Mouse (Mus musculus): ENCODE data around the gene Rps2.

DNA sequence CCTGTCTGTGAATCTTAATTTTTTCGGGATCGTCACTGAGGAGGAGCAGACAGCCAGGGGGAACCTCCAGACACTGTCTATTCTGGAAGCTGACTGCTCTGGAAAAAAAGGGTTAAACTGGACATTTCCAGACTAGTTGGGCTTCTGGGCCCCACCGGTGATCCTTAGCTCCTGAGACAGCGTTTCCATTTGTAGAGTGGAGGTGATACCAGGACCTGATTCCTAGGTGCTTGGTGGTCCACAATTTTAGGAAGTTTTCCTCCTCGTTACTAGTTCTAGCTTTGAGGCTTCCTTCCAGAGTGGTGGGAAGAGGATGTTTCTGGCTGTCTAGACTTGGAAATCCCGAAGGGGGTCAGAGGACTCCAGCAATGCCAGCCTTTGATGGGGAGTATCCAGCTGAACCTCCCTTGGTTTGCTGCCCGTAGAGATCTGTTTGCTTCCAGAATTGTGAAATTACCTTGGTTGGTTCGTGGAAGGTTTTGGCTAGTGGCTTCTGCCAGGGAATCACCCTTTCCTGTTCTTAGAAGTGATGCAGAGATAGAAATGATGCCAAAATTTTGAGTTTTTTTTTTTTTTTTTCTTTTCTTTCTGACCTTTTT lies 47.6 kb upstream of the Rps2 start:
- no peak for TF ChIP-seq CTCF (conservative IDR thresholded peaks at IDR 0.05; ENCODE audit: low read length)
- no peak for TF ChIP-seq NANOG (IDR thresholded peaks at IDR 0.05; ENCODE audit: borderline replicate concordance, low read length)

Data from E14TG2a.4 (cell line).